Mouse (Mus musculus): Measurements from ENCODE around the gene Tank. TPM values are rescaled to one million over a fixed set of nuclear protein-coding genes. Genes with fewer than 3 reads are reported as not detected.

Gene Tank
- polyA plus RNA-seq, 1 experiment = 2.5 TPM

DNA sequence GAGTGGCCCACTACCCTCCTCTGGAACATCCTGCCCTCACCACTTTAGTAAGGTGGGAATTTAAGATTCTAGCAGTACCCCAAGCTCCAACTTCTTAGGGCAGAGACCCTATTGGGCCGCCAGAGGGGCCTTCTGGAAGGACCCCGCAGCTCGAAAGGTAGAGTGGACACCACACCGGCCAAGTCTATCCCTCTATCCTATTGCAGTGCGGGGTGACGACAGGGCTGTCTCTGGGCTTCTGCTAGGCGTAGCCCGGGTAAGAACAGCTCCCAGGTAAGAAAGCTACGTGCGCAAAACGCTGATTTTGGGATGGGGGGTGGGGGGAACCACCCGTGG is 76.6 kb downstream of the Tank start:
- peak overlapping the region; percentile 61; the same call in 1 of the 2 replicates for H3K4me3 ChIP-seq (ENCODE audit: low read depth, low read length)
- TF ChIP-seq CTCF (IDR thresholded peaks at IDR 0.05; ENCODE audit: extremely low read depth, insufficient read length, insufficient replicate concordance, low read depth, low read length) (no peak), POLR2A (IDR thresholded peaks at IDR 0.05; ENCODE audit: low read depth, low read length) (no peak)
- H3K27me3 ChIP-seq (ENCODE audit: control insufficient read depth, insufficient read depth, low read length) = no peaks in the 10 kb centered on the region
- peaks cover 7% of the 10 kb centered on the region; the same call in 1 of the 2 replicates for H3K4me1 ChIP-seq (ENCODE audit: control insufficient read depth, insufficient read depth, insufficient read length, low read length)
- H3K27ac ChIP-seq (ENCODE audit: insufficient read depth, low read depth, low read length) = no peak overlapping the region
- WGBS = 70% methylated on average over 12 of the region's 12 CpGs
- peaks cover 13% of the 10 kb centered on the region for H3K36me3 ChIP-seq (ENCODE audit: control insufficient read depth, insufficient read depth, low read length)

DNA sequence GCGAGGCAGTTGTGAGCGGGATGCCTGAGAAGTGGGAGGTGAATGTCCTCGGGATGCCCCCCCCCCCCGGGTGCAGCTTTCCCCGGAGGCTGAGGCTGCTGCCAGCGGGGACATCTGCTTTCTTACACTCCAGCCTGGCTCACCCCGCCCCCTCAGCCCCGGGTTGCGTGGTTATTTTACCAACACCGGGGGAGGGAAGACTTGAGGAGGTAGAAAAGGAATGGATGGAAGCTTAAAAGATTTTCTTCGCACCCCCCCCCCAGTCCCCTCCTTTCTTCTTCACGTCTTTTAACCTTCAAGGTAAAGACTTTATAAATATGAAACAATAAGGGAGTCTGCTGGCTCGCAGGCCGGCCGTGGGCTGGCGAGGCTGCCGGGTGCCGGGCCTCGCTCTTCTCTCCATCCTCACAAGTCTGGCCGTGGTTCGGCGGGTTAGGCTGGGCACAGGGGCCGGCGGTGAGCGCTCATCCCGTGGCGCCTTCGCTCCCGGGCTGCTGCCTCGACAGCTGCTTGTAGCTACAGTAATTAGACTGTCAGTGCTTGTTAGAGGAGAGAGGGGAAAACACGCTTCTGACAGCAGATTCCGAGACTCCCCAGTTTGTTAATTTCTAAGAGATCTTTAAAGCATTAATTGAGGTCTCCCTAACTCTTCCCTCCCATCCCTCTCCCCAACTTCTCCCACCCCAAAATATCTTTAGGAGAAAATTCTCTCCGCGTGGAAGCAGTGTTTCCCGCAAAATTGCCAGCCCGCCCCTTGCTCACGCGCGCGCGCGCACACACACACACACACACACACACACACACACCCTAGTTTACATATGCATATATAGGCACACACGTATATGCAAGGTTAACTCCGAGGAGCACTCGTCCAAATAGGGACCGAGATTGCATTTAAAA is 77.2 kb downstream of the Tank start:
- peaks cover 7% of the 10 kb centered on the region; the same call in 1 of the 2 replicates for H3K4me1 ChIP-seq (ENCODE audit: control insufficient read depth, insufficient read depth, insufficient read length, low read length)
- H3K27ac ChIP-seq (ENCODE audit: insufficient read depth, low read depth, low read length) = no peak overlapping the region
- H3K4me3 ChIP-seq (ENCODE audit: low read depth, low read length) = peak overlapping the region; percentile 61
- peaks cover 11% of the 10 kb centered on the region for H3K36me3 ChIP-seq (ENCODE audit: control insufficient read depth, insufficient read depth, low read length)
- TF ChIP-seq CTCF (IDR thresholded peaks at IDR 0.05; ENCODE audit: extremely low read depth, insufficient read length, insufficient replicate concordance, low read depth, low read length) (no peak), POLR2A (IDR thresholded peaks at IDR 0.05; ENCODE audit: low read depth, low read length) (no peak)
- WGBS = 2% methylated on average over 46 of the region's 46 CpGs
- no peaks in the 10 kb centered on the region for H3K27me3 ChIP-seq (ENCODE audit: control insufficient read depth, insufficient read depth, low read length)

DNA sequence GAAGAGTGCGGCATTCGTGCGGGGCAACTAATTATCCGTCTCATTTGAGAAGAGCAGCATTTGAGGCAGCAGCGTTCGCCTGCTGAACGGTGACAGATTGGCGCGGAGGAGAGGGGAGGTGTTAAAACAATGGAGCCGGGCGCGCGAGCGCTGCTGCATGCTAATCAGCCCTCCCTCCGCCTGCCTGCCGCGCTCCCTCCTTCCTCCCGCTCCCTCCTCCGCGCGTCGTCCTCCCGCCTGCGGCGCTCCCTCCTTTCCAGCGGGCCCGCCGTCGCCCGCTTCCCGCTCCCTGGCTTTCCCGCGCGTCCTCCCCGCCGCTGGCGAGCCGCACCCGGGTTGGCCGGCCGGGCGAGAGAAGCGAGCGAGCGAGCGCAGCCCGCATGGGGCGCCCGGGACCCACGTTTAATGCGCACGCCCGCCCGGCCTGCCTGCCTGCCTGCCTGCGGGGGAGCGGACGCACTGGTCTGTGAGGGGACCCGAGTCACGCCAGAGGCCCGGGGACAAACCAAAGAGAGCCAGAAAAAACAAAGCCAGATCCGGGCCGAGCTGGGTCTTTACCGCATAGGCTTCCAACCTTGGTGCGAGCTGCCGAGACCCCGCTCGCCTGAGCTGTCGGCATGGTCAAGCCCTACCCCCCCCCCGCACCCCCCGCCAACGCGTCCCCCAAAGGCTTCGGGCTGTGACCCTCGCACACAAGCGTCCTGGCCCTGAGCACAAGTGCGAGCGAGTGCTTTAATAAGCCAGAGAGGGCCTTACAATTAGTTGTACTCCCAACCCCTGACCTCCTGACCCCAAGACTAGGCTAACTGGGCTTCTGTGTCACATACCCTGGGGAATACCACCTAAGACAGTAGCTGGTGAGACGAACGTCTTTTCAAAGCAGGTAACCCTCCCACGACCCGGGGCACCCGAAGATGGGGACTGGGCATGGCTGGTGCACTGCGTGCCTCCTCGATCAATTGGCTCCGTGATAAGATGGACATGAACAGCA is 78.3 kb downstream of the Tank start:
- H3K4me1 ChIP-seq (ENCODE audit: control insufficient read depth, insufficient read depth, insufficient read length, low read length) = peaks cover 7% of the 10 kb centered on the region; the same call in 1 of the 2 replicates
- 7% methylated on average over 85 of the region's 85 CpGs for WGBS
- H3K27ac ChIP-seq (ENCODE audit: insufficient read depth, low read depth, low read length) = no peak overlapping the region
- H3K4me3 ChIP-seq (ENCODE audit: low read depth, low read length) = peak overlapping the region; percentile 61
- H3K27me3 ChIP-seq (ENCODE audit: control insufficient read depth, insufficient read depth, low read length) = no peaks in the 10 kb centered on the region
- peaks cover 6% of the 10 kb centered on the region for H3K36me3 ChIP-seq (ENCODE audit: control insufficient read depth, insufficient read depth, low read length)
- TF ChIP-seq CTCF (IDR thresholded peaks at IDR 0.05; ENCODE audit: extremely low read depth, insufficient read length, insufficient replicate concordance, low read depth, low read length) (no peak), POLR2A (IDR thresholded peaks at IDR 0.05; ENCODE audit: low read depth, low read length) (no peak)

DNA sequence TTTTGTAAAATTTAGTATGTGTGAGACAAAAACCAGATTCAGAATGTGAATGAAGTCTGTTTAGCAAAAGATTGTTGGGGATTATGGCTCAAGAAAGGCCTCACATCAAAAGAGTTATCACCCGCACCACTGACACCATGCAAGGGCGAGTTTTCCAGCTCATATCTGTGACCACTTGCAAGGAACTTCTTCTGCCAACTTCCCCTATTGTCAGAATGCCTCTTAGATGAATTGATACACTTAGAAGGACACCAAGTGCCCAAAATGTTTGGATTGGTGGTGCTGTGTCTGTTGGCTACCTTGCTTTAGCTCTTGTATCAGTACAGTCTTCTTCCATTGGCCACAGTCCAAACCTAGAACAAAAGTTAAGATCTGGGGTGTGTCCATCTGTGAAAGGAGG is 80.9 kb downstream of the Tank start:
- H3K36me3 ChIP-seq (ENCODE audit: control insufficient read depth, insufficient read depth, low read length) = peaks cover 5% of the 10 kb centered on the region
- TF ChIP-seq POLR2A (IDR thresholded peaks at IDR 0.05; ENCODE audit: low read depth, low read length) (no peak), CTCF (IDR thresholded peaks at IDR 0.05; ENCODE audit: extremely low read depth, insufficient read length, insufficient replicate concordance, low read depth, low read length) (no peak)
- H3K27me3 ChIP-seq (ENCODE audit: control insufficient read depth, insufficient read depth, low read length) = no peaks in the 10 kb centered on the region
- 82% methylated on average over 2 of the region's 2 CpGs for whole genome bisulfite sequencing
- no peak overlapping the region for H3K4me3 ChIP-seq (ENCODE audit: low read depth, low read length)
- peaks cover 7% of the 10 kb centered on the region; the same call in 1 of the 2 replicates for H3K4me1 ChIP-seq (ENCODE audit: control insufficient read depth, insufficient read depth, insufficient read length, low read length)
- H3K27ac ChIP-seq (ENCODE audit: insufficient read depth, low read depth, low read length) = no peak overlapping the region

DNA sequence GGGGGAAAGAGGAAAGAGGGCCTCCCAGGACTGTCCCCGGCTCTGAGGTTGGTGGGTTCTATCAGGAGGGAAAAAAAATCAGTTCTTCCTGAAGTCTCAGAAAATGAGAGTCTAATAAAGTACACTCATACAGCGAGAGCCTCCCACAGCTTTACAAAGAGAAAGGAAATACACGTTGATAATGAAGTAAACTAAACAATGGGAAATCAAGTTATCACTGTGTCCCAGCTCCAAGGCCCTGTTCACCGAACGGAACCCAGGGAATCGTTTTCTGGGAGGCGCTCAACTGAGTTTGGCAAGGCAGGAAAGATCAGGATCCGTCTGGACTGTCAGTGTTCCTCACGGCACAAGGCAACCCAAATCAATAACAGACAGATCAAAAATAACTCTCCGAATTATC is 84.4 kb downstream of the Tank start:
- Histone ChIP-seq H3K36me3 (ENCODE audit: control insufficient read depth, insufficient read depth, low read length) (no peaks in the 10 kb centered on the region), H3K4me1 (ENCODE audit: control insufficient read depth, insufficient read depth, insufficient read length, low read length) (no peaks in the 10 kb centered on the region)
- WGBS = 75% methylated on average over 10 of the region's 10 CpGs

DNA sequence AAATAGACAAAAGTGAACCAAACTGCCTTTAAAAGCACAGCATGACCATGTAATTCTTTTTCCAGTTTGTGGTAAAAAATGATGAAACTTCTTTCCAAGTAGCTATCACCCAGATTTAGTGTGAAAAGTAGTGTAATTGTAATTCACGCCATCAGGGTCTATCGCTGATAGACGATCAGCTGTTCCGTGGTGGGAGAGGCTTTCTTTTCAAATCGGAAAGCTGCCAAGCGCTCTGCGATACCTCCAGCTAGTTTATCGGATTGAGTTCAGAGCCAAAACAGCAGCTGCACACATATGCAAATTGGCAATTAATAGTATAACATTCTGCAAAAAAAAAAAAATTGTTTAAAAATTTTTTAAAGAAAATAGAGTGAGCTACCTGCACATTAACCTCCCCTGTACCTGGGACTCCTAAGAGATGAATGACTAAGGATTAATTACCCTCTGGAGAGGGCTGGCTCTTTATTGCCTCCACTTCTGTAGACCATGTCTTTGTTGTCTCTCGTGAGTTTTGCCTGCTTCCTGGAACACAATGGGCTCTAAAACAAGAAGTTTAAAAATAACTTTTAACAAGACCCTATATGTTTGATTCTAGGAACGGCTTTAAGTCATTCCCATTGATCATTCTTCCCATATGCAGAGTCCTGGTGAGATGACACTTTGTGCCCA is 85.3 kb downstream of the Tank start:
- H3K4me3 ChIP-seq (ENCODE audit: low read depth, low read length) = no peak overlapping the region
- H3K27ac ChIP-seq (ENCODE audit: insufficient read depth, low read depth, low read length) = no peak overlapping the region
- no peaks in the 10 kb centered on the region for H3K36me3 ChIP-seq (ENCODE audit: control insufficient read depth, insufficient read depth, low read length)
- WGBS = 67% methylated on average over 10 of the region's 10 CpGs
- no peaks in the 10 kb centered on the region for H3K4me1 ChIP-seq (ENCODE audit: control insufficient read depth, insufficient read depth, insufficient read length, low read length)
- no peaks in the 10 kb centered on the region for H3K27me3 ChIP-seq (ENCODE audit: control insufficient read depth, insufficient read depth, low read length)
- no peak for TF ChIP-seq CTCF (IDR thresholded peaks at IDR 0.05; ENCODE audit: extremely low read depth, insufficient read length, insufficient replicate concordance, low read depth, low read length)
- no peak for TF ChIP-seq POLR2A (IDR thresholded peaks at IDR 0.05; ENCODE audit: low read depth, low read length)

More for the DNA sequence above, 84.4 kb downstream of the Tank start:
- H3K27ac ChIP-seq (ENCODE audit: insufficient read depth, low read depth, low read length) = no peak overlapping the region
- H3K27me3 ChIP-seq (ENCODE audit: control insufficient read depth, insufficient read depth, low read length) = no peaks in the 10 kb centered on the region
- no peak for TF ChIP-seq CTCF (IDR thresholded peaks at IDR 0.05; ENCODE audit: extremely low read depth, insufficient read length, insufficient replicate concordance, low read depth, low read length)
- TF ChIP-seq POLR2A (IDR thresholded peaks at IDR 0.05; ENCODE audit: low read depth, low read length) = no peak
- H3K4me3 ChIP-seq (ENCODE audit: low read depth, low read length) = no peak overlapping the region
